12 mouse cellular contexts compared by ENCODE assay signal in the genomic region with DNA sequence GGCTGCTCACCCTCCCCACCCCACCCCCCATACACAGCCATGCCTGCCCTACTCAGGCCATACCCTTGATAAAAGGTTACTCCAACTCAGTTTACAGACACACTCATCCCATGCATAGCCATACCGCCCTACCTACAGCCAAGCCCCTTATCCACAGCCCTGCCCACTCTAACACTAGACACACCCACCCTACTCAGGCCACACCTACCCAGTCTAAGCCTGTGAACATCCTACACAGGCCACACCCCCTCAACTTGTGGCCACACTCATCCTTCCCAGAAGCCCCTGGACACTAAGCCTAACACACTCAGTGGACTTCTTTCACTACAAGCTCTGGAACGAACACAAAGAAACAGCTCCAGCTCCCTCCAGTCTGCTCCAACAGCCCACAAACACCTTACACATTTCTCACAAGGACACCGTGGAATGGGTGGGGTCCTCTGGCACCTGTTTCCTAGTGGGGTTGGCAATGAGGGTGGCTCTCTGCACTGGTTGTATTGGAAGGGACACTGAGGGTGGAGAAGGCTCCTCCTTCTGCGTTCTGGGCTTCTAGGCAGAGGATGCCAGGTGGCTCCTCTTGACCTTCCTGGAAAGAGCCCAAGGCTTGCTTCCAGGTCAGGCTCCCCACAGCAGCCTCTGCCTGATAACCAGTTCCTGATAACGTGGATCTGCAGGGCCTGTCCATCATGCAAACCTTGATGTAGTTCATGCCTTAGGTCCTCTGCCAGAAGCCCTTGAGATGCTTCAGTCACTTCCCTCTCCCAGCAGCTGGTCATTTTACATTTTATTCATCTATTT. TPM values are rescaled to one million over a fixed set of nuclear protein-coding genes. Genes with fewer than 3 reads are reported as not detected.
DNase-seq lines count a peak whose midpoint lies in the region; ATAC-seq and TF ChIP-seq lines count a peak whose summit lies in the region.
"Had no signal": no experiment of that assay in that cellular context is flagged by ENCODE, and none has a peak within 500 bp of the region (broad histone marks: within the 10 kb centered on the region; RNA-seq: fewer than 3 reads in every experiment).

No protein-coding gene starts in this region.

- H3K4me2 ChIP-seq in liver, embryonic 13.5 days: no peak overlapping the region

- DNase-seq in heart, adult 2 months: peak in 1 of 2 experiments; percentile 31
- DNase-seq in heart, postnatal 4 days: no peak
- DNase-seq in 416B (ENCODE audit: low read depth) (peak; percentile 68), ES-CJ7 (ENCODE audit: low read depth, low spot score) (peak; percentile 48)
- no peak for DNase-seq in liver, embryonic 13.5 days
- no peak for DNase-seq in layer of hippocampus, postnatal 25 days (ENCODE audit: extremely low spot score in 1 of 2, low spot score in 1 of 2)
- no peak for DNase-seq in left cerebral cortex, adult 8-10 months (ENCODE audit: low spot score in 2 of 2)
- DNase-seq in kidney, adult 18-20 months: no peak
- DNase-seq: cerebellum, adult 11 months had no signal

- no peak for TF ChIP-seq CTCF in heart, adult 2 months (IDR thresholded peaks at IDR 0.05)

- TF ChIP-seq POLR2A in heart, adult 2 months (IDR thresholded peaks at IDR 0.05; ENCODE audit: insufficient read depth, low read depth, low read length): no peak

- H3K4me1 ChIP-seq in heart, adult 2 months (ENCODE audit: control insufficient read depth, insufficient read depth, low read length): peaks cover 13% of the 10 kb centered on the region
- peaks cover 35% of the 10 kb centered on the region for H3K4me1 ChIP-seq in liver, embryonic 13.5 days (replicated peaks)

- no peak for TF ChIP-seq EP300 in heart, adult 2 months (IDR thresholded peaks at IDR 0.05; ENCODE audit: insufficient read depth, low read depth, low read length)

- H3K9ac ChIP-seq in heart, adult 2 months (ENCODE audit: low read depth, low read length): no peak overlapping the region
- H3K9ac ChIP-seq in liver, embryonic 13.5 days: no peak overlapping the region

- H3K9me3 ChIP-seq in liver, embryonic 13.5 days (replicated peaks): no peaks in the 10 kb centered on the region

- no peaks in the 10 kb centered on the region for H3K36me3 ChIP-seq in heart, adult 2 months (ENCODE audit: control insufficient read depth, insufficient read depth, low read length)
- H3K36me3 ChIP-seq in liver, embryonic 13.5 days: no peaks in the 10 kb centered on the region

- peak; percentile 45; the same call in 1 of the 2 replicates for ATAC-seq in liver, embryonic 13.5 days (ENCODE audit: low read depth)
- ATAC-seq: forebrain, embryonic 16.5 days; hindbrain, embryonic 16.5 days had no signal

- no peak overlapping the region for H3K4me3 ChIP-seq in heart, adult 2 months
- H3K4me3 ChIP-seq in liver, embryonic 13.5 days (replicated peaks): no peak overlapping the region

- intact Hi-C loops in heart, adult 2 months (cut with DNase I): loop anchor here (2.0 kb wide), 1 partner anchor 33 kb away; no protein-coding TSS in a partner anchor

- H3K27ac ChIP-seq in heart, adult 2 months: peak overlapping the region; percentile 54
- no peak overlapping the region for H3K27ac ChIP-seq in liver, embryonic 13.5 days

- 61% methylated on average over 5 of the region's 5 CpGs for WGBS in heart, adult 2 months
- WGBS in liver, embryonic 13.5 days (ENCODE audit: insufficient replicate concordance): 44% methylated on average over 5 of the region's 5 CpGs

- no peaks in the 10 kb centered on the region for H3K79me2 ChIP-seq in heart, adult 2 months (replicated peaks; ENCODE audit: control insufficient read depth, insufficient read depth, low read length)

- no peaks in the 10 kb centered on the region for H3K27me3 ChIP-seq in heart, adult 2 months (ENCODE audit: control insufficient read depth, insufficient read depth, low read length)
- H3K27me3 ChIP-seq in liver, embryonic 13.5 days: peaks cover 26% of the 10 kb centered on the region
- H3K27me3 ChIP-seq: CH12.LX had no signal

RNA-seq across cellular contexts. Expression of gene Cbx4, which starts 37.7 kb away (rescaled TPM):
- total RNA-seq in heart, adult 2 months (2021): 10 to 100 TPM in 1 of 2 experiments, 1 to 10 TPM in 1; 8.1 to 12.3 TPM
- 4.7 and 5.4 TPM in 2 replicates for polyA plus RNA-seq in heart, adult 2 months (2012; rRNA removed)
- total RNA-seq in heart, postnatal 4 days (2021): 10 to 100 TPM; 30.5 to 34.9 TPM
- polyA plus RNA-seq in liver, embryonic 13.5 days (2015; fragmentation: Nextera tagmentation; extraction: Ambion mirVana): 2.0 and 2.4 TPM in 2 replicates
- 10 to 100 TPM; 62.1 to 67.7 TPM for total RNA-seq in layer of hippocampus, postnatal 25 days (2021)
- 10 to 100 TPM; 48.9 to 54.2 (median 50.0) TPM for total RNA-seq in left cerebral cortex, adult 8-10 months (2022)

Comparison
In these comparisons a context has a peak if more than half of its experiments do, and no peak if none do; other contexts are left out.
1. DNase-seq: peak in 416B (single experiment) and ES-CJ7 (single experiment); none in heart, postnatal 4 days (single experiment), liver, embryonic 13.5 days (single experiment), layer of hippocampus, postnatal 25 days (0 of 2), left cerebral cortex, adult 8-10 months (0 of 2) and kidney, adult 18-20 months (single experiment).